Mouse (Mus musculus): ENCODE results near the gene Rptn.
"Not testable (repeated sequence)": the region's sequence is repeated elsewhere in the genome, so short reads cannot be mapped to it uniquely, and the experiment has no call there.

The Rptn gene

DNA sequence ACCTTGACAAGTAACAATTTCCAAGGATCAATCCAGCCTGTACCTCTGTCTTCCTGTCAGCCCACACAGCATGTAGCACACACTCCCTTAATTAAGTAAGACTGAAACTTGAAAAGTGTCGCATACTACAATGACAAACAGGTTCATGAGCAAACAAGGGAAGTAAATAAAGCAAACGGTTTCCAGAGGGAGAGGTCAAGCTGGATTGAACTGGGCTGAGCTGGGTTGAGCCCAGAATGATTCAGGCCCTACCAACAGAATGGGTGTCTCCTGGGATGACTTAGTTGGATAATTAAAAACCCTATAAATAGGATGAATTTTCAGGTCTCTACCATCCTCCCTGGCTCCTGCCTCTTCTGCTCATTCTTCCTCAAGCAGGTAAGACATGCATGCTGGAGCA is at the start of gene Rptn:
TSS of gene Rptn (plus strand) at position 334 of the 400 bp plus-strand sequence.
- DNase-seq (ENCODE audit: low spot score in 2 of 2), result no peak

DNA sequence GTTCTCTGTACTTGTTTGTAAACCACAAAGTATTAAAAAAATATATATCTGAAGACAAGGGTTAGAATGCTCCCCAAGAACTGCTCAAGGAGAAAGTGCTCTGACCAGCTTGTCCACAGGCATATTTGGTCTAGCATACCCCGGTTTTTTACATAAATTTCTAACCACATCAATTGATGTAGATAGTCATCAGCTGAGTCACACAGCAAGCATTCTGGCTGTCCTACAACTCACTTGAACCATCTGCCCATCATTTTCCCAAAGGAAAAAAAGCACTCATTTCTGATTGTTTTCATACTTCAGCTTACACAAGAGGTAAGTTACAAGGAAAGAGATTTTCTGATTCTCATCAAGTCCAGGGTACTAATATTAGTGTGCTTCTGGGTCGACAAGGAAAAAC is 46.6 kb upstream of the Rptn start:
- DNase-seq (ENCODE audit: low spot score in 2 of 2), result no peak

DNA sequence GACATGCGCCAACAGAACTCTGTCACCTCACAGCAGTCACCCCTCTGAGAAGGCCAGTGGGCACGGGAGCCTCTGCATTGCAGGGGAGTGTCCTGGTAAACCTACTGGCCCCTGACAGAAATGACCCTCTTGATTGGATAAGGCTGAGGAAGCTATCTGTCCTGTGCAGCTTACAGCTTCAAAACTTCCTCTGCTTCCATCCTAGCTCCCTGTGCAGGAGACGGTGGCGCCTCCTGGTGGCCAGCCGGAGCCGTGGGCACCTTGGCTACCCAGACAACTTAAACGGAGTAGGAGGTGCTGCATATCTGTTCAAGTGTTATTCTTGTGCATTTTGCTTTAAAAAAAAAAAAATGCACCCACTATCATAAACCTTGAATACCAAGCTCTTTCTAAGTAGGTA is 33.5 kb upstream of the Rptn start:
- peak; percentile 33 to 46 for DNase-seq (ENCODE audit: low spot score in 2 of 2)

DNA sequence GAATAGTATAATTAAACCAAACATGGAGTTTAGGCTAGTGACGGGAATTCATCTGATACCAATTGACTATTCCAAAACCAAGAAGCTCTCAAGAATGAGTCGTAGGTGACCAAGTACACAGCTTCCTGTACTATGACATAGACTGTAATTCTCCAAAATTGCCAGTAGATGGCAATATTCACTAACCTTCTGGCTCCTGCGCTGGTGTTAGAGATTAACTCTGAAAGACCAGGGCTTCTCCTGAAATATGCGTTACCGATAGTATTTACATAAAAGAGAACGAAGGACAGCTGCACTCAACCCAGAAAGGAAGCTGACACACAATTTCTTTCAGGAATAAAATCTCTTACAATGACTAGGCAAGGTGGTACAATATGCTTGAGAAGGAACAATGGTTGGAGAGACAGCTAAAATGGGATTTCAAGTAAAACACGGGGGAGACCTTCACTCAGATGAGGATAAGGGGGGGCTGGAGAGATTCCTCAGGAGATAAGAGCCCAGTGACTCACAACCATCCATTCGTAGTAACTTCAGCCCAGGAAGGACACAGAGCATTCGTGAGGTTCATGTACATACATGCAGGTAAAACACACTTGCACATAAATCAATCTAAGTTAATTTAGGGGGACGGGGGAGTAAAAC is 31.4 kb upstream of the Rptn start:
- DNase-seq (ENCODE audit: low spot score in 2 of 2), result no peak

DNA sequence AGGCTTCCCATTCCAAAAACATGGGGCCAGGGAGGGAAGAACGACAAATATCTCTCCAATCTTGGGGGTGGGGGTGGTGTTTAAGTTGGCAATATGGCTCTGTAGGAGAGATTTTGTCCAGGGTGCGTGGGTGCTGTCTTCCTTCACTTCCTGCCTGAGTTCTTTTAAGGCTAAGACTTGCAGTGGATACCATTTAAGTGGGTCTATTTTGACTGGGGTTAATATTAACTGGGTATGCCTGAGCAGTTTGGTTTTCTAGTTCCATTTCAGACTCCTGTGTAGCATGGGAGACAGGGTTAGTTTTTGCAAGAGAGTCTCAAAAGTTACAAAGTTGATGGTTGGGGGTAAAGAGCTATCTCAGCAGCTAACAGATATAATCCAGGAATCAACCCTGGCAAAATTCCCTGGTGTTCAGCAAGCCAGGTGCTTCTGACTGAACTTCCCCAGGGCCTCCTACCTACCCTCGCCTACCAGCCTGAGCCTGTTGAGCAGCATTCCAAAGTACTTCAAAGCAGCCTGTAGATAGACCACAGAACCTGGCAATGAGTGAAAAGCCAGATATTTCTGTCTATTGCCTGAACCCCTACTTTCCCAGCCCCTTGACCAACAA is 26.4 kb upstream of the Rptn start:
- no peak for DNase-seq (ENCODE audit: low spot score in 2 of 2)

DNA sequence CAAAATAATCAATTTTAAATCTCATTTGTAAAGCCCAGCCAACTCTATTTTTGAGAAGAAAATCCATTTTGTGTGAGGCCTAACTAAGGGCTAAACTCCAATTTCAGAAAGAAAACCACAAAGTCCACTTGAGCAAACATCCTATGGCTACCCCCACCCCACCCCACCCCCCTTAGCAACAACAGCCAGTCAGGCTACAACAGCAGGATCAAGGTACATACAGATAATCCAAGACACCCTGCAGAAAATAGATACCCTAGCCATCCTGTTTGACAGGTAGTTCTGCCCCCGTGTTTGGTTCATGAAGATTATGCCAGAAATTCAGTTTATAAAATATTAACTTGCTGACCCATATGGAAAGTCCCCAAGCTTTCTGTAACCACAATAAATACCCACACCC is 25.3 kb upstream of the Rptn start:
- DNase-seq (ENCODE audit: low spot score in 2 of 2), result no peak

DNA sequence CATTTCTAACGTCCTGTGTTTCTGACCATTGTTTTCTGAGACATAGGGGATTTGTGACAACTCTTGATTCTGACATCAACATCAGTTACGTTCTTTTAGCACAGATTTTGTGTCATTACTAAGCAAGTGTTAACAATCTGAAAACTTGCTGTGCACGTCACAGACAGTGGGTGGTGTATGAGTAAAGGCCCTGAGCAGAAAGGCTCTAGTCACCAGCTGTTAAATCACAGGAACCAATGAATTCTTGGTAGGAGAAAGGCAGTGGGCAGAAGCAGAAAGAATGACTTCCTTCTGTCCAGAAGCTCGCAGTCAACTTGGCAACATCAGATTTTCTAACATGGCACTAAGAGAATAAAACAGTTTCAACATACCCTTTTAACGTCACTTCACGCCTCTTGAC is 20.1 kb upstream of the Rptn start:
- no peak for DNase-seq (ENCODE audit: low spot score in 2 of 2)

DNA sequence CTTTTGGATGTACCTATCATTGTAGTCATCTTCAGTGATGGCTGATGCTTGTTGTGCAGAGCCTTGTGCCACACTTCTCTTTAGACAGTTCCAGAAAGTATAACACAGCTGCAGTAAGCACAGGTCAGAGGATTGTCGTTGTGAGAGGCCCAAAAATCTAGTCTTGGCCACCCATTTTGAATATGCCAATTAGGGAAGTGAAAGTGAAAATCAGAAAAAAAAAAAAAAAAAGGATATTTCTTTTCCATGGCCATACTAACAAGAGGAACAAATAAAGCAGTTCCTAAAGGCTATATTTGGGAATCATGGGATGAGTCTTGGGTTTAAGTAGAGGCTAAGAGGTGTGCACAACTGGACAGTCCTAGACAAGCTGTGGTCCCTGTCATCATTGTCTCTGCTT is 18.3 kb upstream of the Rptn start:
- no peak for DNase-seq (ENCODE audit: low spot score in 2 of 2)

DNA sequence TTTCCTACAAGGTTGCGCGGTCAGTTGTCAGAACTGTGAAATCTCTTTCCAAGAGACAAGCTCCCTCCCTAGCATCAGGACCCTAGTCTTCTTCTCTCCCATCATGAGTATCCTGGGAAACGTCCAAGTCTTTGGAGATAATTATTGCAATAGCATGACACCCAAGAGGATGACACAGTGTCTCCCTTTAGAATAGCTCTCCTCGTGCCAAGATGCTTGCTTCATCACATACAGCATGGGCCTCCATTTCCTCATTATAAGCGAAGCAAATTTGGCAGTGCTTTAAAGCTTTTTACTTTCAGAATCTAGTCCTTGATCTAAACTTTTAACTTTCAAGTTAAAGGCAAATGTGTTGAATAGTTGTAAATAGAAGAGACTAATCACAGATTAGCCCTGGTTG is 17.9 kb upstream of the Rptn start:
- no peak for DNase-seq (ENCODE audit: low spot score in 2 of 2)

DNA sequence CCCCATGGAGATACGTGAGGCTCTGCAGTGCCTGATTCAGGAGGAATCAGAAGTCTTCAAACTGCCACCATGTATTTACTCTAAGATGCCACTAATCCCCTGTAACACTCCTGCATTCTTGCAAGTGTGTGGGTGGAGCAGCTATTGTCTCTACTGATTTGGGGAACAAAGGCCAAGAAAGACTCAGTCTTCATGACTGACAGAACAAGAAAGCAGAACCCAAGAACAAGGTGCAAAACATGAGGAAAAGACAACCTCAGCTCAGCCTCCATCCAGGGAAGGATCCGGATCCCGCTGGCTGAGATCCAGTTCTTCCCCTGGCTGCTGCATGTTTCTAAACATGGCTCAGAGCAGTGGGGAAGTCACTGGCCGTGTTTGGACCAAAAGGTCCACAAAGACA is 15.4 kb upstream of the Rptn start:
- no peak for DNase-seq (ENCODE audit: low spot score in 2 of 2)

DNA sequence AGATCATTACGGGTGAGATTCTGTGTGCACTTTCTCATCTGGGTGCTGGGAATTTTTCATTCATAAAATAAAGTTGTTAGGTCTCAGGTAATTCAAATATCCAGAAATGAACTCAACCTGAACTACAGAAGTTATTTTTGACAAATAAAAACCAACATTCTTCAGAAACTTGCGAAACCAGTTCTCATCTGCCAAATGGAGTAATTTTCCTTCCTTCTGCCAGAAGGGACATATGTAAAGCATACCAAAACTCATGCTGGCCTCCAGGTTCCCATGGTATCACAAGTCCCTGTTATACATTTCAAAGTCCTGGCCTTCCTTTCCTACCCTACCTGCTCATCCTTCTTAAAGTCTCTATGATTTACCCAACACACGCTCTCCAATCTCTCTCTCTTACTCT is 10.4 kb downstream of the Rptn start:
- no peak for DNase-seq (ENCODE audit: low spot score in 2 of 2)

DNA sequence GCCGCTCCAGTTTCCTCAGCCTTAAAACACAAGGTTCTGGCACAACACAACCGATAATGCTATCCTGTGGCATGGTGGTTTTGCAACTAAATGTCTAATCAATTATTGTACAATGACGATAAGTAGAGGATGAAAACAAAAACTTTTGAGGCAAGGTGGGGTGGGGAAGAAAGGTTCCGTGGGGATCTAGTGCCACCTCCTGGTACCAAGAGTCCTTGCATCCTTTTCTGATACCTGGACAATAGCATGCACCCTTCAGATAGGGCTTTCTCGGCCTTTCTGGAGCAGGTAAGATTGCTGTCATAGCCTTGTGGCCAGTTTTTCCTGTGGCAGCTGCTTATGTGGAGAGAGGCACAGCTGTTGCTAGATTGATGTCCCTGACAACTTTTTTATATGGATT is 13.5 kb downstream of the Rptn start:
- no peak for DNase-seq (ENCODE audit: low spot score in 2 of 2)

DNA sequence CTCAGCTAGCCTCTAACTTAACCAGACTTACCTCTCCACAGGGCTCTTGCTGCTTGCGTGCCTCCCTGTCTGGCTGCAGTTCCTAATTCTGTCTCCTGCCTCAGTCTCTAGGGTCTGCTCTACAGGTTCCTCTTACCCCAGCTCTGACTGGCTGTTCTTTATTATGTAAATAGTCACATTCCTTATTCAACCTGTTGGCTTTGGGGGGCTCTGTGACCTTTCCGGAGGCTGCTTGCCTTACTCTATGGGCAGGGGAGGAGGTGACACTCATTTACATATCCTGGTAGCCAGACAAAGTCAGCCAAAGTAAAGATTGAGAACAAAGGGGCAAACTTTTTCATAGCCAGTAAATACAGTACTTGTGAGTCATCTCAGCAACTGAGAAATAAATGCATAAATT is 18.4 kb downstream of the Rptn start:
- DNase-seq (ENCODE audit: low spot score in 2 of 2), result no peak

DNA sequence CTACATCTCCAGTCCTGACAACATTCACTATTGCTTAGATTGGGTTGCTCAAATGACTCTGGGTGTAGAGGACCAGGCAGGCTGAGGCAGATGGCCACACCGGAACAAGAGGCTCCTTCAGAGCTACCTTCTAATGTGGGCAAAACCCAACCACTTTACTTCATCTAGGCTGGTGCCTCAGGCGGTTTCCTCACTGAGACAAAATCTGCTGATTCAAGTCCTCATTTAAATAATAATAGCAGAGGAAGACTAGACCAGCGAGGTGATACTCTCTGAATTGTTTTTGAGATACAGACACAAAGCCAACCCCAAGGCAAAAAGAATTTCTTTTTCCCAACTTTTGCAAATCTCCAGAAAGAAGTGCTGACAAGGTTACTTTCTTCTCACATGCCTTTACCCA is 38.2 kb downstream of the Rptn start:
- DNase-seq (ENCODE audit: low spot score in 2 of 2), result no peak

DNA sequence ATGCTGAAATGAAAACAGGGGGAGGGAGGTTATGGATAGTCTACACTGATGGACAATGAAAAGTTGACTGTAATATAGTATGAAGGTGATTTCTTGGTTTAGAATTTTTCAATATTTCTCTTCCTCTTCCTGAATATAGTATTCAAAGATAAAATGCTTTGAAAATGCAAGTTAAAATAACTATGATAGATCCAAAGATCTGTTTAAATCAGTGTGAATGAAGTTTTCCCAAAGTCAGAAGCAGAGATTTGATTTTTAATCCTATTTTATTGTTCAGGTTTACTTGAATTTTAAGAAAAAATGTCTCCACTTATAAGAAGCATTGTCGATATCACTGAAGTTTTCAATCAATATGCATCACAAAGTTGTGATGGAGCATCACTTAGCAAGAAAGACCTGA is 48.5 kb downstream of the Rptn start, which contains the start of gene Tchh:
TSS of gene Tchh (plus strand) at position 301 of the 400 bp plus-strand sequence.
- DNase-seq (ENCODE audit: low spot score in 2 of 2), result no peak

DNA sequence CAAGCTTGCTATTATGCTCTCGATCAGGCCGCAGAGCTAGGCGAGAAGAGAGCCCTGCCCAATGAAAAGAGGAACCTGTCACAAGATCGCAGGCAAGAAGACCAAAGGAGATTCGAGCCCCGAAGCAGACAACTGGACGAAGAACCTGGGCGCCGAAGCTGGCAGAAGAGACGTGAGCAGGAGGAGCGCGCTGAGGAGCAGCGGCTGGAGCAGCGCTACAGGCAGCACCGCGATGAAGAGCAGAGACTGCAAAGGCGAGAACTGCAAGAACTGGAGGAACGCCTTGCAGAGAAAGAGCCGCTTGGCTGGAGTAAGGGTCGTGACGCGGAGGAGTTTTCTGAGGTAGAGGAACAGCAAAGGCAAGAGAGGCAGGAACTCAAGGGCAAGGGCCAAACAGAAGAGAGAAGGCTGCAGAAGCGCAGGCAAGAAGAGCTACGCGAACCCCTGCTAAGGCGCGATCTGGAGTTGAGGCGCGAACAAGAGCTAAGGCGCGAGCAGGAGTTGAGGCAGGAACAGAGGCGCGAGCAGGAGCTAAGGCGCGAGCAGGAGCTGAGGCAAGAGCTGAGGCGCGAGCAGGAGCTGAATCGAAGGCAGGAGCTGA is 50.1 kb downstream of the Rptn start:
- peak; percentile 10 to 11 for DNase-seq (ENCODE audit: low spot score in 2 of 2)

DNA sequence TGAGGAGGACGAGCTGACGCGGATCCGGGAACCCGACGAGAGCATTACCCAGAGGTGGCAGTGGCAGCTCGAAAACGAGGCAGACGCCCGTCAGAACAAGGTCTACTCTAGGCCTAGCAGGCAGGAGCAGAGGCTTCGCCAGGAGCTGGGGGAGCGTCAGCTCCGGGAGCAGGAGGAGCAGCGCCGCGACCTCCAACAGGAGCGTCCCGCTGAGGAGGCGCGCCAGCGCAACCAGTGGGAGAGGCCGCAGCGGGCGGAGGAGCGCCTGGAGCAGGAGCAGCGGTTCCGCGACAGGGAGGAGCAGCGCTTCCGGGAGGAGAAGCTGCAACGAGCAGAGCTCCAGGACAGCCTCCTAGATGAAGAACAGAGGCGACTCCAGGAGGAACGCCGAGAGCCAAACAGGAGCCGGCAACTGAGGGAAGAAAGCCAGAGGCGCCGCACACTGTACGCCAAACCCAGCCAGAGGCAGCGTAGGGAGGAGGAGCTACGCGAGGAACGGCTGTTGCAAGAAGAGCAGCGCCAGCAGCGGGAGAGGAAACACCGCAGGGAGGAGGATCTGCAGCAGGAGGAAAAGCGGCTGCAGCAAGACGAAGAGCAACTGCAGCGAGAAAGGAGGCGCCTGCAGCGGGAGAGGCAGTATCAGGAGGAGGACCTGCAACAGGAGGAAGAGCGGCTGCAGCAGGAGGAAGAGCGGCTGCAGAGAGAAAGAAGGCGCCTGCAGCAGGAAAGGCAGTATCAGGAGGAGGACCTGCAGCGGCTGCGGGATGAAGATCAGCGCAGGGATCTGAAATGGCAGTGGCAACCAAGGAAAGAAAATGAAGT is 51.1 kb downstream of the Rptn start:
- peak; percentile 44 to 46 for DNase-seq (ENCODE audit: low spot score in 2 of 2)

DNA sequence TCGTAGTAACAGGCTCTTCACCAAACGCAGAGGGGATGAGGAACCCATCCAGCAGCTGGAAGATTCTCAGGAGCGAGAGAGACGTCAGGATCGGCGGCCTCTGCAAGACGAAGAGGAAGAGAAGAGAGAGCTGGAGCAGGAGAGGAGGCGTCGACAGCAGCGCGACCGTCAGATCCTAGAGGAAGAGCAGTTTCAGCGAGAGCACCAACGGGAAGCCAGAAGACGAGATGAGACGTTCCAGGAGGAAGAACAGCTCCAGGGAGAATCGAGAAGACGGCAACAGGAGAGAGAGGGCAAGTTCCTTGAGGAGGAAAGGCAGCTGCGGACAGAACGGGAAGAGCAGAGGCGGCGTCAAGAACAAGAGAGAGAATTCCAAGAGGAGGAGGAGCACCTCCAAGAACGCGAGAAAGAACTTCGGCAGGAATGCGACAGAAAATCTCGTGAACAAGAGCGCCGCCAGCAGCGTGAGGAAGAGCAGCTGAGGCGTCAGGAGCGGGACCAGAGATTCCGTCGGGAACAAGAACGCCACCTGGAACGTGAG is 51.7 kb downstream of the Rptn start:
- DNase-seq (ENCODE audit: low spot score in 2 of 2), result peak; percentile 4 to 12

DNA sequence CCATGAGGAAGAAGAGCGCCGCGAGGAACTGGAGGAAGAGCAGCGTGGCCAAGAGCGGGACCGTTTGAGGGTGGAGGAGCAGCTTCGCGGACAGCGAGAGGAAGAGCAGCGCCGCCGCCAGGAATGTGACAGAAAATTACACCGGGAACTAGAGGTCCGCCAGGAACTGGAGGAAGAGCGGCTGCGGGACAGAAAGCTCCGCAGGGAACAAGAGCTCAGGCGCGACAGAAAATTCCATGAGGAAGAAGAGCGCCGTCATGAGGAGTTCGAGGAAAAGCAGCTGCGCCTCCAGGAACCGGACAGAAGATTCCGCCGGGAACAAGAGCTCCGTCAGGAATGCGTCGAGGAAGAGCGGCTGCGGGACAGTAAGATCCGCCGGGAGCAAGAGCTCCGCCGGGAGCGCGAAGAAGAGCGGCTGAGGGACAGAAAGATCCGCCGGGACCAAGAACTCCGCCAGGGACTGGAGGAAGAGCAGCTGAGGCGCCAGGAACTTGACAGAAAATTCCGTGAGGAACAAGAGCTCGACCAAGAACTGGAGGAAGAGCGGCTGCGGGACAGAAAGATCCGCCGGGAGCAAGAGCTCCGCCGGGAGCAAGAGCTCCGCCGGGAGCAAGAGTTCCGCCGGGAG is 52.7 kb downstream of the Rptn start:
- DNase-seq (ENCODE audit: low spot score in 2 of 2), result no peak

DNA sequence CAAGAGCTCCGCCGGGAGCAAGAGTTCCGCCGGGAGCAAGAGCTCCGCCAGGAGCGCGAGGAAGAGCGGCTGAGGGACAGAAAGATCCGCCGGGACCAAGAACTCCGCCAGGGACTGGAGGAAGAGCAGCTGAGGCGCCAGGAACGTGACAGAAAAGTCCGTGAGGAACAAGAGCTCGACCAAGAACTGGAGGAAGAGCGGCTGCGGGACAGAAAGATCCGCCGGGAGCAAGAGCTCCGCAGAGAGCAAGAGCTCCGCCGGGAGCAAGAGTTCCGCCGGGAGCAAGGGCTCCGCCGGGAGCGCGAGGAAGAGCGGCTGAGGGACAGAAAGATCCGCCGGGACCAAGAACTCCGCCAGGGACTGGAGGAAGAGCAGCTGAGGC is 53.2 kb downstream of the Rptn start:
- not testable (repeated sequence) for DNase-seq (ENCODE audit: low spot score in 2 of 2)

DNA sequence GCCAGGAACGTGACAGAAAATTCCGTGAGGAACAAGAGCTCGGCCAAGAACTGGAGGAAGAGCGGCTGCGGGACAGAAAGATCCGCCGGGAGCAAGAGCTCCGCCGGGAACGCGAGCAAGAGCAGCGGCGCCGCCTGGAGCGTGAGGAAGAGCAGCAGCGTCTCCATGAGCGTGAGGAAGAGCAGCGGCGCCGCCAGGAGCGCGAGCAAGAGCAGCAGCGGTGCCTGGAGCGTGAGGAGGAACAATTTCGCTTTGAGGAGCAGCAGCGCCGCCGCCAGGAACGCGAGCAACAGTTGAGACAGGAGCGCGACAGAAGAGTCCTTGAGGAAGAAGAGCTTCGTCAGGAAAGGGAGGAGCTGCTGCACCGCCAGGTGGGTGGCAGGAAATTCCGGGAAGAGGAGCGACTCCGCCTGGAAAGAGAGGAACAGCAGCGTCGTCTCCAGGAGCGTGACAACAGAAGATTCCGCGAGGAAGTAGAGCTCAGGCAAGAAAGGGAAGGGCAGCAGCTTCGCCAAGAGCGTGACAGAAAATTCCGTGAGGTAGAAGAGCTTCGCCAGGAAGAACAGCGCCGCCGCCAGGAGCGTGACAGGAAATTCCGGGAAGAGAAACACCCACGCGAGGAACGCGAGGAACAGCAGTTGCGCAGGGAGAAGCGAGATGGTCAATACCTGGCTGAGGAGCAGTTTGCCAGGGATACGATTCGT is 53.8 kb downstream of the Rptn start:
- peak; percentile 40 to 54 for DNase-seq (ENCODE audit: low spot score in 2 of 2)
